Mouse (Mus musculus) forebrain, embryonic 15.5 days (tissue): ENCODE data around the gene Oxt. TPM values are rescaled to one million over a fixed set of nuclear protein-coding genes. Genes with fewer than 3 reads are reported as not detected.

Source experiments
- ATAC-seq: fragments of 200-750 bp; cut with Nextera tagmentation; replicated peaks from 2 replicates; pipeline ENCODE4 v1.8.0; 2017; ENCODE audit warnings: mild to moderate bottlenecking, moderate TSS enrichment, moderate library complexity
- H3K27ac ChIP-seq: fragments of 300-500 bp; sonication (generic); replicated peaks from 2 replicates; pipeline ENCODE4 v1.5.1; 2015; ENCODE audit warnings: mild to moderate bottlenecking, inconsistent platforms
- H3K27me3 ChIP-seq: fragments of 300-500 bp; sonication (generic); 2 replicates; pipeline ENCODE4 v1.6.1; 2015; ENCODE audit warnings: inconsistent platforms
- H3K36me3 ChIP-seq: fragments of 300-500 bp; sonication (generic); 2 replicates; pipeline ENCODE4 v1.6.1; 2015; ENCODE audit warnings: mild to moderate bottlenecking, inconsistent platforms
- H3K4me1 ChIP-seq: fragments of 300-500 bp; sonication (generic); 2 replicates; pipeline ENCODE4 v1.6.1; 2015; ENCODE audit warnings: inconsistent platforms
- H3K4me2 ChIP-seq: fragments of 300-500 bp; sonication (generic); replicated peaks from 2 replicates; pipeline ENCODE4 v1.6.1; 2015; ENCODE audit warnings: mild to moderate bottlenecking, inconsistent platforms
- H3K4me3 ChIP-seq: fragments of 300-500 bp; sonication (generic); 2 replicates; pipeline ENCODE4 v1.5.1; 2015; ENCODE audit warnings: mild to moderate bottlenecking, inconsistent platforms
- H3K9ac ChIP-seq: fragments of 300-500 bp; sonication (generic); replicated peaks from 2 replicates; pipeline ENCODE4 v1.6.1; 2015; ENCODE audit warnings: mild to moderate bottlenecking, inconsistent platforms
- H3K9me3 ChIP-seq: fragments of 300-500 bp; sonication (generic); 2 replicates; pipeline ENCODE4 v1.6.1; 2016; ENCODE audit warnings: inconsistent platforms
- WGBS: fragments of 180-500 bp; shearing (Covaris S2); methylation state at CpG from one replicate; pipeline ENCODE4 v1.1.7; 2015; ENCODE audit warnings: mixed read lengths; 5-methylcytosine and 5-hydroxymethylcytosine counted together
- microRNA-seq: library from miRNA; unstranded; fragments of <30 nt; microRNA quantifications from one replicate; pipeline ENCODE4, GENCODE M21; 2016
- polyA plus RNA-seq: library from polyadenylated mRNA; unstranded; fragments of >200 nt; fragmentation: Nextera tagmentation; extraction: Ambion mirVana; gene quantifications from 2 replicates; pipeline ENCODE4 v1.2.1, GENCODE M21; 2015

Gene Oxt
- polyA plus RNA-seq, 1 experiment from 2014 or later: 1.4 TPM

DNA sequence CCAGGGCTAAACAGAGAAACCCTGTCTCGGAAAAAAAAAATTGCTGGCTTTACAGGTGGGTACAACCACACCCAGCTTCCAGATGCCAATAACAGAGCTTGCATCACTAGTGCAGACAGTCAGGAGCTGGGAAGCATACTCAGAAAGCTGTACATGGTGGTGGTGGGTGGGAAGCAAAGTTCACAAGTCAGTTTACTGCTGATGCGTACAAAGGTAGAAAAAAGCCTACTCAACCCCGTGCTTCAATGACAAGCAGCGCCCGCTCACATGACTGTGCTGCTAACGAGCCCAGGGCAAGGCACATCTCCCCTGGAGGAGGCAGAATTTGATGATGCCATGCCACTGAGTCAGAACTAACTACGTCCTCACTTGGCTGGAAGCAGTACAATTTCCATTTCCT is 43.0 kb downstream of the Oxt start:
- 81% methylated on average over 7 of the region's 7 CpGs for WGBS
- Histone ChIP-seq H3K9me3 (no peaks in the 10 kb centered on the region), H3K4me3 (no peak overlapping the region), H3K9ac (no peak overlapping the region), H3K27me3 (no peaks in the 10 kb centered on the region), H3K4me2 (no peak overlapping the region), H3K36me3 (peaks cover 38% of the 10 kb centered on the region), H3K27ac (no peak overlapping the region), H3K4me1 (no peaks in the 10 kb centered on the region)
- no peak for ATAC-seq

Small RNA genes within 50 kb of the gene (microRNA-seq; reads per million reads assigned to microRNA genes)
- not detected for gene Gm23876

Other genes with a start within 250 kb of the Oxt start
- 14.6 and 15.2 TPM in 2 replicates for gene Cpxm1, start 178.6 kb upstream of the Oxt start, polyA plus RNA-seq
- 0.24 and 0.25 TPM in 2 replicates for gene Gm28372, start 170.9 kb upstream of the Oxt start, polyA plus RNA-seq
- gene 1700020A23Rik, start 170.9 kb upstream of the Oxt start, polyA plus RNA-seq: 0.42 and 0.45 TPM in 2 replicates
- gene Tmem239, start 169.7 kb upstream of the Oxt start, polyA plus RNA-seq: not detected in 2 replicates
- gene Vps16, start 151.8 kb upstream of the Oxt start, polyA plus RNA-seq: 116 and 119 TPM in 2 replicates
- 12.4 and 12.8 TPM in 2 replicates for gene Pced1a, start 151.5 kb upstream of the Oxt start, polyA plus RNA-seq
- gene Ptpra, start 125.9 kb upstream of the Oxt start, polyA plus RNA-seq: 146 and 160 TPM in 2 replicates
- gene Mrps26, start 12.4 kb upstream of the Oxt start, polyA plus RNA-seq: 77.8 and 82.3 TPM in 2 replicates
- 5.4 and 49.3 TPM in 2 replicates for gene Avp, start 6.4 kb downstream of the Oxt start, polyA plus RNA-seq
- gene Fastkd5, start 53.9 kb downstream of the Oxt start, polyA plus RNA-seq: 14.1 and 15.4 TPM in 2 replicates
- 12.7 and 12.9 TPM in 2 replicates for gene Ubox5, start 53.9 kb downstream of the Oxt start, polyA plus RNA-seq
- 9.2 and 10.0 TPM in 2 replicates for gene Lzts3, start 66.6 kb downstream of the Oxt start, polyA plus RNA-seq
- 57.4 and 63.4 TPM in 2 replicates for gene Ddrgk1, start 88.5 kb downstream of the Oxt start, polyA plus RNA-seq
- gene Itpa, start 91.4 kb downstream of the Oxt start, polyA plus RNA-seq: 133 and 134 TPM in 2 replicates
- gene Slc4a11, start 121.3 kb downstream of the Oxt start, polyA plus RNA-seq: 0.97 and 1.8 TPM in 2 replicates